13 mouse cellular contexts compared by ENCODE assay signal in genomic region chr15:93763047-93763446, GRCm38 (mm10).
"Had no signal": no experiment of that assay in that cellular context is flagged by ENCODE, and none has a peak within 500 bp of the region (broad histone marks: within the 10 kb centered on the region; RNA-seq: fewer than 3 reads in every experiment).

No protein-coding gene starts in this region.

- DNase-seq: lung, adult 18-20 months; lung, embryonic 14.5 days; lung, postnatal 10 days; lung, postnatal 4 days; right cerebral cortex, postnatal 14 days; thymus, adult 18-20 months; thymus, postnatal 14 days; thymus, postnatal 36 days had no signal

- ATAC-seq: midbrain, embryonic 13.5 days; midbrain, embryonic 15.5 days had no signal

- H3K36me3 ChIP-seq: midbrain, embryonic 13.5 days; midbrain, embryonic 15.5 days; neural tube, embryonic 12.5 days had no signal

- H3K4me3 ChIP-seq: megakaryocyte, embryonic 14.5 days; midbrain, embryonic 13.5 days; midbrain, embryonic 15.5 days; neural tube, embryonic 12.5 days had no signal

- H3K9me3 ChIP-seq: megakaryocyte, embryonic 14.5 days; midbrain, embryonic 13.5 days; midbrain, embryonic 15.5 days; neural tube, embryonic 12.5 days had no signal

- H3K27ac ChIP-seq: midbrain, embryonic 13.5 days; midbrain, embryonic 15.5 days; neural tube, embryonic 12.5 days had no signal

- H3K9ac ChIP-seq: lung, embryonic 14.5 days; midbrain, embryonic 13.5 days; midbrain, embryonic 15.5 days; neural tube, embryonic 12.5 days had no signal

- H3K27me3 ChIP-seq: megakaryocyte, embryonic 14.5 days; midbrain, embryonic 13.5 days; midbrain, embryonic 15.5 days; neural tube, embryonic 12.5 days had no signal

- H3K4me1 ChIP-seq: midbrain, embryonic 13.5 days; midbrain, embryonic 15.5 days; neural tube, embryonic 12.5 days had no signal

- H3K4me2 ChIP-seq: lung, embryonic 14.5 days; midbrain, embryonic 11.5 days; midbrain, embryonic 13.5 days; midbrain, embryonic 15.5 days; neural tube, embryonic 12.5 days had no signal
